Mouse (Mus musculus): ENCODE results near the gene Kcna5. TPM values are rescaled to one million over a fixed set of nuclear protein-coding genes. Genes with fewer than 3 reads are reported as not detected.

Gene Kcna5
- total RNA-seq, 4 experiments from 2014 or later: 7.6 to 15.1 (median 13.2) TPM

Other genes with a start within 250 kb of the Kcna5 start
- 1 to 10 TPM; 1.8 to 2.7 (median 2.1) TPM for gene Kcna1, start 111.0 kb upstream of the Kcna5 start, total RNA-seq (2022)
- gene Kcna6, start 205.3 kb upstream of the Kcna5 start, total RNA-seq (2022): 1 to 10 TPM in 2 of 4 experiments, under 1 TPM in 2; 0.72 to 1.2 (median 0.95) TPM